Mouse (Mus musculus) C2C12 (cell line): ENCODE data around the gene Icam5. TPM values are rescaled to one million over a fixed set of nuclear protein-coding genes. Genes with fewer than 3 reads are reported as not detected.

Experiments
- H3K27me3 ChIP-seq: one replicate; pipeline ENCODE4 v1.6.1; 2011; ENCODE audit not compliant: control insufficient read depth, insufficient read depth, insufficient read length
- H3K36me3 ChIP-seq: one replicate; pipeline ENCODE4 v1.6.1; 2011; ENCODE audit not compliant: control insufficient read depth, insufficient read depth
- H3K4me3 ChIP-seq: one replicate; pipeline ENCODE4 v1.5.1; 2011; ENCODE audit warnings: mild to moderate bottlenecking, control low read depth; ENCODE audit not compliant: poor library complexity, insufficient read depth, severe bottlenecking
- H3K79me2 ChIP-seq: one replicate; pipeline ENCODE4 v1.6.1; 2011; ENCODE audit not compliant: control insufficient read depth, insufficient read depth
- H3K79me3 ChIP-seq: one replicate; pipeline ENCODE4 v1.6.1; 2011; ENCODE audit warnings: low read depth, control low read depth
- H3ac ChIP-seq: one replicate; pipeline ENCODE3; 2011; ENCODE audit warnings: low read depth; ENCODE audit not compliant: control insufficient read depth, insufficient read length
- CEBPB ChIP-seq: IDR thresholded peaks from one replicate; pipeline ENCODE4 v1.6.1; 2011; ENCODE audit warnings: low read depth, mild to moderate bottlenecking, control low read depth, moderate library complexity
- CTCF ChIP-seq: IDR thresholded peaks from one replicate; pipeline ENCODE4 v1.5.1; 2011; ENCODE audit not compliant: control insufficient read depth, insufficient read depth, insufficient read length
- FOSL1 ChIP-seq: IDR thresholded peaks from one replicate; pipeline ENCODE4 v1.8.0; 2011; ENCODE audit warnings: mild to moderate bottlenecking, low read length; ENCODE audit not compliant: poor library complexity, insufficient read depth, severe bottlenecking
- MAX ChIP-seq: IDR thresholded peaks from one replicate; pipeline ENCODE4 v1.6.1; 2011; ENCODE audit warnings: mild to moderate bottlenecking, control low read depth
- MYOD1 ChIP-seq: IDR thresholded peaks from one replicate; pipeline ENCODE4 v1.6.1; 2011; ENCODE audit warnings: low read depth; ENCODE audit not compliant: control insufficient read depth, insufficient read length
- MYOG ChIP-seq: IDR thresholded peaks from one replicate; pipeline ENCODE4 v1.6.1; 2011; ENCODE audit not compliant: control insufficient read depth, insufficient read length; ENCODE audit errors: extremely low read depth
- USF1 ChIP-seq: IDR thresholded peaks from one replicate; pipeline ENCODE4 v1.6.1; 2011; ENCODE audit warnings: low read depth, mild to moderate bottlenecking, control low read depth, moderate library complexity
- polyA plus RNA-seq: library from polyadenylated mRNA; unstranded; fragments of >200 nt; fragmentation: generic; extraction: Trizol; gene quantifications from one replicate; pipeline ENCODE4 v1.2.1, GENCODE M21; 2012; ENCODE audit warnings: missing spikeins

Gene Icam5
- polyA plus RNA-seq, 1 experiment = 0.46 TPM

- TF ChIP-seq USF1 = no peak
- no peak for TF ChIP-seq FOSL1
- no peak for TF ChIP-seq MAX
- TF ChIP-seq CEBPB = no peak
- no peak for TF ChIP-seq MYOD1
- TF ChIP-seq CTCF = no peak
- no peak for TF ChIP-seq MYOG
- peaks cover 16% of the 10 kb centered on the region for H3K36me3 ChIP-seq
- no peak overlapping the region for H3ac ChIP-seq
- no peaks in the 10 kb centered on the region for H3K79me3 ChIP-seq
- no peaks in the 10 kb centered on the region for H3K27me3 ChIP-seq
- no peak overlapping the region for H3K4me3 ChIP-seq
- H3K79me2 ChIP-seq = no peaks in the 10 kb centered on the region
Observed at GRCm38 (mm10) chr9:21001651-21002200, 30.1 kb upstream of the Icam5 start.

- Histone ChIP-seq H3K27me3 (no peaks in the 10 kb centered on the region), H3K79me2 (no peaks in the 10 kb centered on the region), H3ac (peak overlapping the region; percentile 28), H3K36me3 (peaks cover 18% of the 10 kb centered on the region), H3K4me3 (peak overlapping the region; percentile 85), H3K79me3 (no peaks in the 10 kb centered on the region)
- TF ChIP-seq CEBPB (no peak), FOSL1 (no peak), MYOG (no peak), CTCF (no peak), USF1 (no peak), MAX (no peak), MYOD1 (no peak)
Observed at GRCm38 (mm10) chr9:21002270-21002626, 29.6 kb upstream of the Icam5 start.

- Histone ChIP-seq H3K4me3 (peak within 1 kb of the TSS; percentile 85), H3K79me3 (no peaks in the 10 kb centered on the region)
Observed at GRCm38 (mm10) chr9:21002627-21003551, 29.0 kb upstream of the Icam5 start, which contains the start of gene Mrpl4. Mrpl4 (plus strand) TSS chr9:21002738.

GRCm38 (mm10) chr9:21007313-21007952 lies 24.4 kb upstream of the Icam5 start:
- Histone ChIP-seq H3K27me3 (no peaks in the 10 kb centered on the region), H3K79me2 (no peaks in the 10 kb centered on the region), H3K79me3 (no peaks in the 10 kb centered on the region), H3K4me3 (no peak overlapping the region), H3ac (no peak overlapping the region), H3K36me3 (peaks cover 22% of the 10 kb centered on the region)
- TF ChIP-seq USF1 = no peak
- no peak for TF ChIP-seq MAX
- TF ChIP-seq MYOG = no peak
- no peak for TF ChIP-seq CTCF
- TF ChIP-seq MYOD1 = no peak
- no peak for TF ChIP-seq FOSL1
- no peak for TF ChIP-seq CEBPB

More at GRCm38 (mm10) chr9:21002627-21003551, 29.0 kb upstream of the Icam5 start, which contains the start of gene Mrpl4:
- TF ChIP-seq MAX (peak; percentile 40), CTCF (no peak)
- Histone ChIP-seq H3ac (peak within 1 kb of the TSS; percentile 85), H3K79me2 (no peaks in the 10 kb centered on the region), H3K27me3 (no peaks in the 10 kb centered on the region), H3K36me3 (peaks cover 18% of the 10 kb centered on the region)

- Histone ChIP-seq H3ac (no peak overlapping the region), H3K36me3 (peaks cover 22% of the 10 kb centered on the region), H3K79me2 (no peaks in the 10 kb centered on the region), H3K4me3 (no peak overlapping the region), H3K27me3 (no peaks in the 10 kb centered on the region), H3K79me3 (no peaks in the 10 kb centered on the region)
- TF ChIP-seq MAX (no peak), USF1 (no peak), MYOG (no peak), CEBPB (no peak), MYOD1 (no peak), FOSL1 (no peak), CTCF (no peak)
Observed at GRCm38 (mm10) chr9:21008007-21008406, 23.9 kb upstream of the Icam5 start.
